Mouse (Mus musculus) G1E (cell line): ENCODE data around the gene Pak7.

Experiments
- CTCF ChIP-seq: IDR thresholded peaks from 2 replicates; pipeline ENCODE4 v1.5.1; 2012; ENCODE audit warnings: low read depth, low read length, inconsistent platforms, mixed read lengths
- GATA1 ChIP-seq: IDR thresholded peaks from 2 replicates; pipeline ENCODE4 v1.6.1; 2012; ENCODE audit warnings: borderline replicate concordance, low read length, inconsistent platforms, mixed read lengths

DNA sequence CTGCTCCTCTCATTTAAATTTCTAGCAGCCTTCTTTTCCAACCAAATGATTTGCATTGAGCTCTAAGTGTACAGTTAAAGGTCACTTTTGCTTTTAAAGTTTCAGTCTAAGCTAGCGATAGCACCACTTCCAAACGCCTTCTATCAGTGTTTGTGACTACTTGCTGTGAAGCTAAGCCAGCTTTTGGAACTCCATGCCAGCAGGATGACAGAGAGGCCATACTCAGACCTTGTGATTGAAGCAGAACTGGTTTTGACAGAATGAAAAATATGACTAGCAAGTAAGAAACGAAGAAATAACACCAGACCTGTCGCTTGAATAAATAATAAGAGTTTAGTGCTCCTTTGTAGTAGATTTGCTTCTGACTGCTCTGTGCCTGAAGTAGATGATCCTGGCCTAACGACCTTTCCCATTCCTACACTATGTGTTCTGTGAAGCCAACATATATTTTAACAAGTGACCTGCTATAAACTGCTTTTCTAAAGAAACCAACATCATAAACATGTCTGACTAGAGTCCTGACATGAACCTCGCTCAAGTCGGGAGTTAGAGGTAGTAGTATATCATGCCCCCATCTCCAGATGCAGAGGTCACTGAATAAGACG lies 38.0 kb downstream of the Pak7 start:
- TF ChIP-seq GATA1 = no peak
- TF ChIP-seq CTCF = no peak
